Mouse (Mus musculus) heart, postnatal 0 days (tissue): ENCODE measurements around the gene Gm10401.

ENCODE experiments used
- CTCF ChIP-seq: IDR thresholded peaks from 2 replicates; pipeline ENCODE4 v1.5.1; 2016; ENCODE audit warnings: antibody characterized with exemption, control low read depth, low read depth
- EP300 ChIP-seq: IDR thresholded peaks from 2 replicates; pipeline ENCODE4 v1.6.1; 2016; ENCODE audit warnings: antibody characterized with exemption, low read depth

DNA sequence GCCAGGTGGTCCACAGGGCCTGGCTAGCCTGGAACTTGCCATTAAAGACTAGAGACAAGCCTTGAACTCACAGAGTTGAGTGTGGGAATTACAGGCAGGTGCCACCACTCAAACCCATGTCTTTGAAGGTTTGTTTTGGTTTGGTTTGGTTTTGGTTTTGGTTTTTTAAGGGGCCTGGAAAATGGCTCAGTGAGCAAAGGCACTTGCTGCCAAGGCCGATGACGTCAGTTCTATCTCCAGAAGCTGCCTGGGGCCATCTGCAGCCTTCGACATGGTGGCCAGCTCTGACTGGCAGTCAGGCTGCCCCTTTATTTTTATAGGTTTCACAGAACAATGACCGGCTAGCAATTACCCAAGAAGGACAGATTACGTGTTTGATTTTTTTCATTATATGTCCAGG lies 22.9 kb upstream of the Gm10401 start:
- TF ChIP-seq CTCF (no peak), EP300 (no peak)
